Mouse (Mus musculus) embryonic facial prominence, embryonic 14.5 days (tissue): ENCODE measurements around the gene Mthfr. TPM values are rescaled to one million over a fixed set of nuclear protein-coding genes. Genes with fewer than 3 reads are reported as not detected.
"Not testable (repeated sequence)": the region's sequence is repeated elsewhere in the genome, so short reads cannot be mapped to it uniquely, and the experiment has no call there.

ENCODE experiments used
- ATAC-seq: fragments of 200-750 bp; cut with Nextera tagmentation; 2 replicates; pipeline ENCODE4 v1.8.0; 2017; ENCODE audit warnings: low read depth, moderate number of reproducible peaks, moderate TSS enrichment
- DNase-seq: peaks from one replicate; pipeline ENCODE4 v3.0.0-alpha.2; 2015; ENCODE audit warnings: low spot score
- H3K27ac ChIP-seq: fragments of 300-500 bp; sonication (generic); replicated peaks from 2 replicates; pipeline ENCODE4 v1.5.1; 2014; ENCODE audit warnings: low read depth, mild to moderate bottlenecking, low read length, moderate library complexity
- H3K27me3 ChIP-seq: fragments of 300-500 bp; sonication (generic); replicated peaks from 2 replicates; pipeline ENCODE4 v1.6.1; 2014; ENCODE audit warnings: low read length; ENCODE audit not compliant: control insufficient read depth, insufficient read depth
- H3K36me3 ChIP-seq: fragments of 300-500 bp; sonication (generic); 2 replicates; pipeline ENCODE4 v1.6.1; 2014; ENCODE audit warnings: low read length, mixed read lengths; ENCODE audit not compliant: control insufficient read depth, insufficient read depth
- H3K4me1 ChIP-seq: fragments of 300-500 bp; sonication (generic); 2 replicates; pipeline ENCODE4 v1.6.1; 2014; ENCODE audit warnings: antibody characterized with exemption, low read length; ENCODE audit not compliant: control insufficient read depth, insufficient read depth
- H3K4me2 ChIP-seq: fragments of 300-500 bp; sonication (generic); 2 replicates; pipeline ENCODE4 v1.6.1; 2014; ENCODE audit warnings: low read depth, mild to moderate bottlenecking, low read length, moderate library complexity, mixed read lengths
- H3K4me3 ChIP-seq: fragments of 300-500 bp; sonication (generic); 2 replicates; pipeline ENCODE4 v1.5.1; 2014; ENCODE audit warnings: low read depth, mild to moderate bottlenecking, low read length
- H3K9ac ChIP-seq: fragments of 300-500 bp; sonication (generic); 2 replicates; pipeline ENCODE4 v1.6.1; 2014; ENCODE audit warnings: low read depth, mild to moderate bottlenecking, low read length, moderate library complexity, mixed read lengths
- H3K9me3 ChIP-seq: fragments of 300-500 bp; sonication (generic); 2 replicates; pipeline ENCODE4 v1.6.1; 2016; ENCODE audit warnings: low read length; ENCODE audit not compliant: control insufficient read depth
- WGBS: fragments of 180-500 bp; shearing (Covaris S2); extraction: QIAGEN DNeasy Blood & Tissue Kit; methylation state at CpG from one replicate; pipeline ENCODE4 v1.1.7; 2014; 5-methylcytosine and 5-hydroxymethylcytosine counted together
- polyA plus RNA-seq: library from polyadenylated mRNA; unstranded; fragments of >200 nt; fragmentation: Nextera tagmentation; extraction: Ambion mirVana; gene quantifications from 2 replicates; pipeline ENCODE4 v1.2.1, GENCODE M21; 2014

Gene Mthfr
- polyA plus RNA-seq, 1 experiment from 2014 or later: 20.3 TPM

DNA sequence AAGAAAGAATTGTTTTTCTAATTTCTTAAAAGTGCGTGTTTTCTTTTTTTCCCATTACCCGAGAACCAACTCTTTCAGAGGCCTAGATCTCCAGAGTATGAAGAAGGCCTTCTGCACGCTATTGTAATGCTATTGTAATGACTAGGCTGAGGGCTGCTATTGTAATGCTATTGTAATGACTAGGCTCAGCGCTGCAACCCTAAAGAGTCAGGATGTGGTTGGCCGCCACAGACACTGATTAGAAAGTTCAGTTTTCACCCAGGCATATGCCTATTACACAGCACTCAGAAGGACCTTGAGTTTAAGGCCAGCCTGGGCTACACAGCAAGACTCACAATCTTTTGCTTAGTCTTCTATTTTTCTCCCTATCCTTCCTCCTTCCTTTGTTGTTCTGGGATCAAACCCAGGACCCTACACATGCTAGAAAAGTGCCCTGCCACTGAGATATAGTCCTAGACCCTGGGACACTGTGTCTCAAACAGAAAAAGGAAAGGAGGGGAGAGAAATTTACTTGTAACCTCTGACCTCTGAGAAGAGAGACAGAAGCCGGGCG is 4.9 kb upstream of the Mthfr start:
- Histone ChIP-seq H3K4me3 (no peak overlapping the region), H3K36me3 (peaks cover 31% of the 10 kb centered on the region), H3K4me1 (peaks cover 6% of the 10 kb centered on the region), H3K4me2 (no peak overlapping the region), H3K9ac (no peak overlapping the region), H3K9me3 (no peaks in the 10 kb centered on the region), H3K27ac (no peak overlapping the region), H3K27me3 (no peaks in the 10 kb centered on the region)
- no peak for DNase-seq
- WGBS: 84% methylated on average over 7 of the region's 7 CpGs
- no peak for ATAC-seq

DNA sequence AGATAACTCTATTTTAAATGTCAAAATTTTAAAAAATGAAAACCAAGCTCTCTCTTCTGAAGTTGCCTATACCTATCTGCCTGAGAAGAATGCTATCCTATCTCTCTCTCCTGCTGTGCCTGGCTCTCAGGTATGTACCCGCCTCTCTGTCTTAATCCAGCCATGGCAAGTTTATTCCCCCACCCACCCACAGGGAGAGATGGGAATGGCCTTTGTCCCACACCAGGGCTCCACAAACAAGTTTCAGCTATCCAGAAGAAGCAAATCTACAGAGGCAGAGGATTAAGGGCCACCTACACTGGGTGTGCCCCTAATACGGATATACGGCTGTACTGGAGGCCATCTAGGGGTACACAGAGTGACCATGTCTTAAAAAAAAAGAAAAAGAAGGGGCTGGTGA is 3.4 kb upstream of the Mthfr start:
- DNase-seq (no peak), ATAC-seq (no peak)
- H3K4me3 ChIP-seq: no peak overlapping the region
- 90% methylated on average over 3 of the region's 3 CpGs for WGBS
- no peak overlapping the region for H3K4me2 ChIP-seq
- no peaks in the 10 kb centered on the region for H3K27me3 ChIP-seq
- H3K9me3 ChIP-seq: no peaks in the 10 kb centered on the region
- H3K9ac ChIP-seq: no peak overlapping the region
- no peak overlapping the region for H3K27ac ChIP-seq
- peaks cover 24% of the 10 kb centered on the region for H3K36me3 ChIP-seq
- peaks cover 19% of the 10 kb centered on the region for H3K4me1 ChIP-seq

DNA sequence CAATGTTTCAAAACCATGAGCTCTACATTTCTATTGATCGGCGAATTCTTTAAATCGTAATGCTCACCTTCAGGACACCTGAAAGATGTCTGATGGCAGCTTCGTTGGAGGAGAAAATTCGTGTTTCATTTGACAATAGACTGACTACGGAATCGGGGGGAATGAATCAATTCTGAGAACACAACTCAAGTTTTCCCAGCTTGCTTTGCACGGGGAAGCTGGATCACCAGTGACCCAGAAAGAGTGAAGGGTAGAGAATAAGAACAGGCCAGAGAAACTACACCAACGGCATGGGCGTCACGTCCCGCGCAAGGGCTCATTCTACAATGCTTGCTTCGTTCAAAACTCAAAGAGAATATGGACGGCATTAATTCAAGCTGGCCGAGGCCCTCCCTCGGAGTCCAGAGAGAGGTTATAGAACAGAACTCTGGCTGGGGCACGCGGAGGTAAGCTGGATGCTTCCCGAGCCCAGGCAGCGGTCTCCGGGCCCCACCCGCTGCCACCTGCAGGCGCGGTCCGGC is 738 bp upstream of the Mthfr start:
- H3K27ac ChIP-seq: peak overlapping the region; percentile 73
- H3K36me3 ChIP-seq: peaks cover 19% of the 10 kb centered on the region
- peak overlapping the region; percentile 87 for H3K4me3 ChIP-seq
- H3K27me3 ChIP-seq: no peaks in the 10 kb centered on the region
- H3K9me3 ChIP-seq: no peaks in the 10 kb centered on the region
- H3K4me1 ChIP-seq: peaks cover 33% of the 10 kb centered on the region
- DNase-seq (no peak), ATAC-seq (no peak)
- WGBS: 7% methylated on average over 24 of the region's 26 CpGs
- H3K4me2 ChIP-seq: peak overlapping the region; percentile 95
- peak overlapping the region; percentile 80 for H3K9ac ChIP-seq

DNA sequence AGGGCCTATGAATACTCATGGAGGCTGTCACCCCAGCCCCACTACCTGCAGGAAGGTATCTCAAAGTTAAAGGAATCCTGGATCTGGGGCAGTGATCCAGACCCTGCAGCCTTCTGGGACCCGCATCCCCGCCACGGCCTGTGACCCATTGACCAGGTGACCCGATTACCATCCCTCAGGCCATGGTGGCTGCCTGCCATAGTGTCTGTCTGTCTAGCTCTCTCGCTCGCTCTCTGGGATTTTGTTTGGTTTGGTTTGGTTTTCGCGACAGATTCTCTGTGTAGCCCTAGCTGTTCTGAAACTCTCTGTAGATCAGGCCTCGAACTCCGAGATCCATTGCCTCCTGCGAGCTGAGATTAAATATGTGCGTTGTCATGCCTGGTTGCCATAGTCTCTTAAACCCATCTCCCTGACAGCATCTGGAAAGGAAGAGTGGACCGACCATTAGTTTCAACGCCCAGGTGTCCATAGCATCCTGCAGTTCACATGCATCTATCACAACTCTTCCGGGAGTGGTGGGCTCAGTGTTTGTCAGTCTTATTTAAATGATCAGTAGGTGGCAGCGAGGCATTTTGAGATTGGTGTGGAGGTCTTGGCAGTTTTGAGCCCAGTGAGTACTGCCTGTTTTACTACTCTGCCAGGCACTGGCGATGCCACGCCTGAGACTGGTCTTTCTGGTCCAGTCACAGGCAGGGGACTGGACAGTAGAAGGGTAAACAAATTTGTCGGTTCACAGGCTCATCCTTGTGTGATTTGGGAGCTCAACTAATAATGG is 564 bp downstream of the Mthfr start:
- H3K27ac ChIP-seq: peak overlapping the region; percentile 83
- peak overlapping the region; percentile 95 for H3K4me2 ChIP-seq
- WGBS: 19% methylated on average over 19 of the region's 19 CpGs
- ATAC-seq (no peak), DNase-seq (peak; percentile 17)
- peak overlapping the region; percentile 80 for H3K9ac ChIP-seq
- H3K36me3 ChIP-seq: peaks cover 27% of the 10 kb centered on the region
- H3K4me3 ChIP-seq: peak overlapping the region; percentile 87
- no peaks in the 10 kb centered on the region for H3K27me3 ChIP-seq
- H3K4me1 ChIP-seq: peaks cover 33% of the 10 kb centered on the region
- H3K9me3 ChIP-seq: no peaks in the 10 kb centered on the region

- ATAC-seq (no peak), DNase-seq (peak; percentile 25)
- H3K9me3 ChIP-seq: no peaks in the 10 kb centered on the region
- H3K4me2 ChIP-seq: peak overlapping the region; percentile 95
- H3K9ac ChIP-seq: peak overlapping the region; percentile 80; the same call in 1 of the 2 replicates
- peaks cover 33% of the 10 kb centered on the region for H3K4me1 ChIP-seq
- no peaks in the 10 kb centered on the region for H3K27me3 ChIP-seq
- 68% methylated on average over 15 of the region's 15 CpGs for WGBS
- peak overlapping the region; percentile 87 for H3K4me3 ChIP-seq
- peaks cover 27% of the 10 kb centered on the region for H3K36me3 ChIP-seq
- peak overlapping the region; percentile 83 for H3K27ac ChIP-seq
These were observed 1.4 kb downstream of the Mthfr start for GRCm38 (mm10) chr4:148040029-148040830.

GRCm38 (mm10) chr4:148040933-148041610 is 2.2 kb downstream of the Mthfr start:
- H3K27me3 ChIP-seq: no peaks in the 10 kb centered on the region
- H3K9ac ChIP-seq: peak overlapping the region; percentile 80
- peaks cover 32% of the 10 kb centered on the region for H3K36me3 ChIP-seq
- peak; percentile 91 for DNase-seq
- WGBS: 0% methylated on average over 18 of the region's 19 CpGs
- H3K9me3 ChIP-seq: no peaks in the 10 kb centered on the region
- H3K4me3 ChIP-seq: peak overlapping the region; percentile 87
- H3K4me1 ChIP-seq: peaks cover 33% of the 10 kb centered on the region
- ATAC-seq: peak; percentile 54
- peak overlapping the region; percentile 95 for H3K4me2 ChIP-seq
- H3K27ac ChIP-seq: peak overlapping the region; percentile 83

- WGBS: 2% methylated on average over 16 of the region's 16 CpGs
- H3K9ac ChIP-seq: peak overlapping the region; percentile 80
- H3K36me3 ChIP-seq: peaks cover 32% of the 10 kb centered on the region
- peaks cover 33% of the 10 kb centered on the region for H3K4me1 ChIP-seq
- DNase-seq: peak; percentile 84
- no peaks in the 10 kb centered on the region for H3K27me3 ChIP-seq
- peak overlapping the region; percentile 87 for H3K4me3 ChIP-seq
- H3K27ac ChIP-seq: peak overlapping the region; percentile 83
- peak overlapping the region; percentile 95 for H3K4me2 ChIP-seq
- no peak for ATAC-seq
- no peaks in the 10 kb centered on the region for H3K9me3 ChIP-seq
These were observed 2.8 kb downstream of the Mthfr start for GRCm38 (mm10) chr4:148041611-148042191.

DNA sequence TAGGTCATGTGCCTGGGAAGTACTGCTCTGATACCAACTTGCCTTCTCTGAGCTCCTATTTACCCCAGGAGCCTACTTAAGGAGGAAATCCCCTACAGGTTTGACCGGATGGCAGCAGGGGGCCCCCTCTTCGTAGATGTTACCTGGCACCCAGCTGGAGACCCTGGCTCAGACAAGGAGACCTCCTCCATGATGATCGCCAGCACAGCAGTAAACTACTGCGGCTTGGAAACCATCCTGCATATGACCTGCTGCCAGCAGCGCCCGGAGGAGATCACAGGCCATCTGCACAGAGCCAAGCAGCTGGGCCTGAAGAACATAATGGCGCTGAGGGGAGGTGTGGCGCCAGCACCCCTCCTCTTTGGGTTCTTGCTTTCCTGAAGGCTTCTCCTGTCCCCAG is 4.5 kb downstream of the Mthfr start:
- H3K4me2 ChIP-seq, DNase-seq, ATAC-seq, H3K9ac ChIP-seq, H3K27ac ChIP-seq, H3K9me3 ChIP-seq, H3K4me3 ChIP-seq, H3K27me3 ChIP-seq: not testable (repeated sequence)
- 89% methylated on average over 4 of the region's 8 CpGs for WGBS
- Histone ChIP-seq H3K4me1 (peaks cover 27% of the 10 kb centered on the region), H3K36me3 (peaks cover 46% of the 10 kb centered on the region)
